Mouse (Mus musculus): ENCODE measurements at regions not wholly inside any gene's neighbourhood (a gene's known extent, or its start where the extent isn't known, plus 50 kb on each side); places are given as distances from the start of the nearest gene placed in this dataset.

- Histone ChIP-seq H3K27me3 (ENCODE audit: control insufficient read depth, insufficient read depth, low read length) (no peaks in the 10 kb centered on the region), H3K36me3 (ENCODE audit: control insufficient read depth, insufficient read depth, low read length) (no peaks in the 10 kb centered on the region), H3K4me3 (replicated peaks; ENCODE audit: low read length) (no peak overlapping the region), H3K4me2 (ENCODE audit: low read depth, low read length) (no peak overlapping the region), H3K9me3 (replicated peaks; ENCODE audit: control insufficient read depth, low read length) (no peaks in the 10 kb centered on the region), H3K27ac (ENCODE audit: low read length) (no peak overlapping the region), H3K4me1 (ENCODE audit: control insufficient read depth, insufficient read depth, low read length) (no peaks in the 10 kb centered on the region), H3K9ac (ENCODE audit: low read length) (no peak overlapping the region)
- no peak for ATAC-seq (ENCODE audit: insufficient read depth, low FRiP score)
- WGBS = 68% methylated on average over 4 of the region's 4 CpGs
Observed at GRCm38 (mm10) chr11:32994391-32994790, 152.8 kb downstream of the Fgf18 start.

- no peaks in the 10 kb centered on the region for H3K36me3 ChIP-seq (ENCODE audit: control insufficient read depth, insufficient read depth, low read length)
- no peak for ATAC-seq (ENCODE audit: insufficient read depth, low FRiP score)
- no peak overlapping the region for H3K9ac ChIP-seq (ENCODE audit: low read length)
- no peak overlapping the region for H3K4me3 ChIP-seq (replicated peaks; ENCODE audit: low read length)
- H3K27ac ChIP-seq (ENCODE audit: low read length) = no peak overlapping the region
- H3K4me1 ChIP-seq (ENCODE audit: control insufficient read depth, insufficient read depth, low read length) = no peaks in the 10 kb centered on the region
- no peaks in the 10 kb centered on the region for H3K9me3 ChIP-seq (replicated peaks; ENCODE audit: control insufficient read depth, low read length)
- H3K4me2 ChIP-seq (ENCODE audit: low read depth, low read length) = no peak overlapping the region
- 90% methylated on average over 8 of the region's 8 CpGs for WGBS
- H3K27me3 ChIP-seq (ENCODE audit: control insufficient read depth, insufficient read depth, low read length) = no peaks in the 10 kb centered on the region
Observed at GRCm38 (mm10) chr11:32993439-32993838, 153.8 kb downstream of the Fgf18 start.

- Histone ChIP-seq H3K9me3 (replicated peaks; ENCODE audit: control insufficient read depth, low read length) (no peaks in the 10 kb centered on the region), H3K36me3 (ENCODE audit: control insufficient read depth, insufficient read depth, low read length) (no peaks in the 10 kb centered on the region), H3K4me2 (ENCODE audit: low read depth, low read length) (no peak overlapping the region), H3K27me3 (ENCODE audit: control insufficient read depth, insufficient read depth, low read length) (no peaks in the 10 kb centered on the region), H3K9ac (ENCODE audit: low read length) (no peak overlapping the region), H3K4me1 (ENCODE audit: control insufficient read depth, insufficient read depth, low read length) (no peaks in the 10 kb centered on the region), H3K27ac (ENCODE audit: low read length) (no peak overlapping the region), H3K4me3 (replicated peaks; ENCODE audit: low read length) (no peak overlapping the region)
- ATAC-seq (ENCODE audit: insufficient read depth, low FRiP score) = no peak
- WGBS = 58% methylated on average over 5 of the region's 5 CpGs
Observed at GRCm38 (mm10) chr11:32991036-32991616, 156.1 kb downstream of the Fgf18 start.

GRCm38 (mm10) chr11:32990201-32990600 lies 157.0 kb downstream of the Fgf18 start:
- Histone ChIP-seq H3K4me1 (ENCODE audit: control insufficient read depth, insufficient read depth, low read length) (no peaks in the 10 kb centered on the region), H3K4me3 (replicated peaks; ENCODE audit: low read length) (no peak overlapping the region), H3K36me3 (ENCODE audit: control insufficient read depth, insufficient read depth, low read length) (no peaks in the 10 kb centered on the region), H3K4me2 (ENCODE audit: low read depth, low read length) (no peak overlapping the region), H3K9me3 (replicated peaks; ENCODE audit: control insufficient read depth, low read length) (no peaks in the 10 kb centered on the region), H3K27me3 (ENCODE audit: control insufficient read depth, insufficient read depth, low read length) (no peaks in the 10 kb centered on the region), H3K9ac (ENCODE audit: low read length) (no peak overlapping the region), H3K27ac (ENCODE audit: low read length) (no peak overlapping the region)
- ATAC-seq (ENCODE audit: insufficient read depth, low FRiP score) = no peak
- WGBS = 83% methylated on average over 12 of the region's 12 CpGs

- Histone ChIP-seq H3K36me3 (ENCODE audit: control insufficient read depth, insufficient read depth, low read length) (no peaks in the 10 kb centered on the region), H3K9me3 (replicated peaks; ENCODE audit: control insufficient read depth, low read length) (no peaks in the 10 kb centered on the region), H3K4me2 (ENCODE audit: low read depth, low read length) (no peak overlapping the region), H3K4me3 (replicated peaks; ENCODE audit: low read length) (no peak overlapping the region), H3K9ac (ENCODE audit: low read length) (no peak overlapping the region), H3K4me1 (ENCODE audit: control insufficient read depth, insufficient read depth, low read length) (no peaks in the 10 kb centered on the region), H3K27ac (ENCODE audit: low read length) (no peak overlapping the region), H3K27me3 (ENCODE audit: control insufficient read depth, insufficient read depth, low read length) (no peaks in the 10 kb centered on the region)
- WGBS = 86% methylated on average over 7 of the region's 7 CpGs
- ATAC-seq (ENCODE audit: insufficient read depth, low FRiP score) = no peak
Observed at GRCm38 (mm10) chr11:32978899-32979298, 154.5 kb upstream of the Smim23 start.

- no peaks in the 10 kb centered on the region for H3K4me1 ChIP-seq (ENCODE audit: control insufficient read depth, insufficient read depth, low read length)
- WGBS = 73% methylated on average over 2 of the region's 2 CpGs
Observed at GRCm38 (mm10) chr11:32976572-32976971, 152.2 kb upstream of the Smim23 start.

GRCm38 (mm10) chr11:32973453-32973852 lies 149.0 kb upstream of the Smim23 start:
- H3K27ac ChIP-seq (ENCODE audit: low read length) = no peak overlapping the region
- H3K27me3 ChIP-seq (ENCODE audit: control insufficient read depth, insufficient read depth, low read length) = no peaks in the 10 kb centered on the region
- H3K4me2 ChIP-seq (ENCODE audit: low read depth, low read length) = no peak overlapping the region
- no peak overlapping the region for H3K4me3 ChIP-seq (replicated peaks; ENCODE audit: low read length)
- H3K9ac ChIP-seq (ENCODE audit: low read length) = no peak overlapping the region
- no peaks in the 10 kb centered on the region for H3K36me3 ChIP-seq (ENCODE audit: control insufficient read depth, insufficient read depth, low read length)
- ATAC-seq (ENCODE audit: insufficient read depth, low FRiP score) = no peak
- no peaks in the 10 kb centered on the region for H3K9me3 ChIP-seq (replicated peaks; ENCODE audit: control insufficient read depth, low read length)
- WGBS = 63% methylated on average over 4 of the region's 4 CpGs
- no peaks in the 10 kb centered on the region for H3K4me1 ChIP-seq (ENCODE audit: control insufficient read depth, insufficient read depth, low read length)

More at GRCm38 (mm10) chr11:32976572-32976971, 152.2 kb upstream of the Smim23 start:
- Histone ChIP-seq H3K9me3 (replicated peaks; ENCODE audit: control insufficient read depth, low read length) (no peaks in the 10 kb centered on the region), H3K27ac (ENCODE audit: low read length) (no peak overlapping the region), H3K9ac (ENCODE audit: low read length) (no peak overlapping the region), H3K4me2 (ENCODE audit: low read depth, low read length) (no peak overlapping the region), H3K36me3 (ENCODE audit: control insufficient read depth, insufficient read depth, low read length) (no peaks in the 10 kb centered on the region), H3K4me3 (replicated peaks; ENCODE audit: low read length) (no peak overlapping the region), H3K27me3 (ENCODE audit: control insufficient read depth, insufficient read depth, low read length) (no peaks in the 10 kb centered on the region)
- ATAC-seq (ENCODE audit: insufficient read depth, low FRiP score) = no peak

- no peaks in the 10 kb centered on the region for H3K9me3 ChIP-seq (replicated peaks; ENCODE audit: control insufficient read depth, low read length)
- no peaks in the 10 kb centered on the region for H3K36me3 ChIP-seq (ENCODE audit: control insufficient read depth, insufficient read depth, low read length)
- no peak overlapping the region for H3K27ac ChIP-seq (ENCODE audit: low read length)
- 75% methylated on average over 2 of the region's 2 CpGs for WGBS
- H3K27me3 ChIP-seq (ENCODE audit: control insufficient read depth, insufficient read depth, low read length) = no peaks in the 10 kb centered on the region; the same call in 1 of the 2 replicates
- no peak for ATAC-seq (ENCODE audit: insufficient read depth, low FRiP score)
- H3K4me2 ChIP-seq (ENCODE audit: low read depth, low read length) = no peak overlapping the region
- no peak overlapping the region for H3K4me3 ChIP-seq (replicated peaks; ENCODE audit: low read length)
- no peak overlapping the region for H3K9ac ChIP-seq (ENCODE audit: low read length)
- H3K4me1 ChIP-seq (ENCODE audit: control insufficient read depth, insufficient read depth, low read length) = no peaks in the 10 kb centered on the region; the same call in 1 of the 2 replicates
Observed at GRCm38 (mm10) chr11:32965418-32965817, 141.0 kb upstream of the Smim23 start.

- Histone ChIP-seq H3K9ac (ENCODE audit: low read length) (no peak overlapping the region), H3K27ac (ENCODE audit: low read length) (no peak overlapping the region), H3K9me3 (replicated peaks; ENCODE audit: control insufficient read depth, low read length) (no peaks in the 10 kb centered on the region), H3K4me2 (ENCODE audit: low read depth, low read length) (no peak overlapping the region), H3K36me3 (ENCODE audit: control insufficient read depth, insufficient read depth, low read length) (no peaks in the 10 kb centered on the region), H3K4me1 (ENCODE audit: control insufficient read depth, insufficient read depth, low read length) (no peaks in the 10 kb centered on the region; the same call in 1 of the 2 replicates), H3K4me3 (replicated peaks; ENCODE audit: low read length) (no peak overlapping the region), H3K27me3 (ENCODE audit: control insufficient read depth, insufficient read depth, low read length) (no peaks in the 10 kb centered on the region; the same call in 1 of the 2 replicates)
- WGBS = 34% methylated on average over 6 of the region's 6 CpGs
- ATAC-seq (ENCODE audit: insufficient read depth, low FRiP score) = no peak
Observed at GRCm38 (mm10) chr11:32963625-32964293, 139.4 kb upstream of the Smim23 start.

Data from stomach, embryonic 16.5 days (tissue).